Mouse (Mus musculus) E14TG2a.4 (cell line): ENCODE results near the gene Ddx50.

Experiments used
- CTCF ChIP-seq: conservative IDR thresholded peaks from 2 replicates; pipeline ENCODE4 v1.5.1; 2014; ENCODE audit warnings: low read length
- NANOG ChIP-seq: IDR thresholded peaks from 2 replicates; pipeline ENCODE4 v1.6.1; 2014; ENCODE audit warnings: borderline replicate concordance, low read length, mixed read lengths
- POU5F1 ChIP-seq: IDR thresholded peaks from 2 replicates; pipeline ENCODE4 v1.6.1; 2014; ENCODE audit warnings: low read length, borderline replicate concordance

DNA sequence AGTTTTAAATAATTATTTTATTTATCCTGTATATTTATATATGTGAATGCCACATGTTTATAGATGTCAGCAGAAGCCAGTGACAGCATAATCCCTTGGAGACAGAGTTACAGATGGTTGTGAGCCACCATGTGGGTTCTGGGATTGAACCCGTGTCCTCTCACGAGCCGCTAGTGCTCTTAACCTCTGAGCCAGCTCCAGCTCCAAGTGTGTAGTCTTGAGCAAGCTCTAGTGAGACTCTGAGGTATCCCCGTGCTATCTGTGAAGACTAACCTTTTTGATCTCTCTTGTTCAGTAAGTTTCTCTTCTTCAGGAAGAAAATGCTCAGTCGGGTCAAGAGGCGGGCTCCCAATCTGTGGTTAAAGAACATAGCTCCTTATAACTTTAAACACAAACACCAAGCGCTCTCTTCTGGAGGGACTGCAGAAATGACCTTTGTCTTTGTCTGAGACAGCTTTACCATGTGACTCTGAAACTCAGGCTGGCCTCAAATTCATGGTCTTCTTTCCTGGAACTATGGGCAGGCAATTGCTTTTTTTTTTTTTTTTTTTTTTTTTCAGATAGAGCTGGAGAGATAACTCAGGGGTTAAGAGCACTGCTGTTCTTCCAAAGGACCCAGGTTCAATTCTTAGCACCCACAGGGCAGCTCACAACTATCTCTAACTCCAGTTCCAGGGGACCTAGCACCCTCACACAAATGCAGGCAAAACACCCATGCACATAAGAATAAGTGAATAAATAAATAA is 80.7 kb downstream of the Ddx50 start:
- TF ChIP-seq CTCF: no peak
- TF ChIP-seq NANOG: no peak
- no peak for TF ChIP-seq POU5F1
